ENCODE assay signal across 10 mouse cellular contexts in the genomic region with DNA sequence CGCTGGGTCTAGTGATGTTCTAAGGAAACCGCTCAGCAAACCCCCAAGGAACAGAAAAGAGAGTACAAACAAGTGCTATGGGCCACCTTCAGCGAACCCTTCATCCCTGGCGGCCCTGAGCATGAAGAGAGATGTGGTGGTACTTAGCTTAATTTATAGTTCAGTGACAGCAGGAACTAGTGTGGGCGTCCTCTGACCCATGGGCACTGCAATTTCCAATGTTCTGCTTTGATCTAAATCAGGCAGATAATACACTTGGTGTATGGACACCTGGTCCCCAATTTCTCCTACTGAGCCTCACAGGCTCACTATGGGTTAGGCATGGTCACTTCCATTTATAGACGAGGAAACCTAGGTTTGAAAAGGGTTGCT. TPM values are rescaled to one million over a fixed set of nuclear protein-coding genes. Genes with fewer than 3 reads are reported as not detected.
DNase-seq lines count a peak whose midpoint lies in the region; ATAC-seq and TF ChIP-seq lines count a peak whose summit lies in the region.
"Had no signal": no experiment of that assay in that cellular context is flagged by ENCODE, and none has a peak within 500 bp of the region (broad histone marks: within the 10 kb centered on the region; RNA-seq: fewer than 3 reads in every experiment).

No protein-coding gene starts in this region.

- peaks cover 8% of the 10 kb centered on the region; the same call in 1 of the 2 replicates for H3K27me3 ChIP-seq in ES-Bruce4 (ENCODE audit: control insufficient read depth, insufficient read depth, low read length, poor library complexity, severe bottlenecking)
- peaks cover 14% of the 10 kb centered on the region for H3K27me3 ChIP-seq in hindbrain, embryonic 11.5 days (ENCODE audit: control insufficient read depth, insufficient read depth, low read length)

- ATAC-seq in hindbrain, embryonic 11.5 days (ENCODE audit: low FRiP score) = no peak; the same call in 1 of the 2 replicates
- ATAC-seq in CD4-positive, CD25-positive, alpha-beta regulatory T cell, adult 4 months = no peak

- WGBS in hindbrain, embryonic 11.5 days = 14% methylated on average over 6 of the region's 6 CpGs

- TF ChIP-seq POLR2A in ES-Bruce4 (IDR thresholded peaks at IDR 0.05; ENCODE audit: insufficient read depth, low read length) = no peak

- peak overlapping the region; percentile 66 for H3K4me3 ChIP-seq in gastrocnemius, adult 2 months
- H3K4me3 ChIP-seq in ES-Bruce4 (ENCODE audit: low read depth, low read length) = peak overlapping the region; percentile 46
- H3K4me3 ChIP-seq in hindbrain, embryonic 11.5 days (ENCODE audit: low read depth, low read length) = peak overlapping the region; percentile 49
- H3K4me3 ChIP-seq: megakaryocyte, embryonic 14.5 days had no signal

- H3K9me3 ChIP-seq in ES-Bruce4 (replicated peaks; ENCODE audit: control insufficient read depth, insufficient read depth, low read length, poor library complexity, severe bottlenecking) = 0 out of 2 replicates have a peak, but pooled peaks cover 7% of the 10 kb centered on the region
- H3K9me3 ChIP-seq in hindbrain, embryonic 11.5 days (ENCODE audit: control insufficient read depth, low read length) = no peaks in the 10 kb centered on the region

- no peak for TF ChIP-seq EP300 in ES-Bruce4 (IDR thresholded peaks at IDR 0.05; ENCODE audit: insufficient read depth, low read depth, low read length)

- no peaks in the 10 kb centered on the region for H3K36me3 ChIP-seq in ES-Bruce4 (ENCODE audit: control insufficient read depth, insufficient read depth, low read length, poor library complexity, severe bottlenecking)
- H3K36me3 ChIP-seq in hindbrain, embryonic 11.5 days (ENCODE audit: control insufficient read depth, insufficient read depth, low read length) = no peaks in the 10 kb centered on the region

- H3K4me2 ChIP-seq in hindbrain, embryonic 11.5 days (replicated peaks; ENCODE audit: low read depth, low read length) = peak overlapping the region; percentile 99

- DNase-seq in gastrocnemius, adult 2 months = no peak
- no peak for DNase-seq in gastrocnemius, postnatal 4 days (ENCODE audit: low spot score in 2 of 2)
- no peak for DNase-seq in hindbrain, embryonic 11.5 days (ENCODE audit: low spot score)
- DNase-seq in mesoderm, embryonic 11.5 days (ENCODE audit: low read depth, low spot score) = peak; percentile 34
- no peak for DNase-seq in Muller cell, postnatal 12 days (ENCODE audit: inconsistent ontology term)
- DNase-seq in left cerebral cortex, postnatal 25 days (ENCODE audit: low spot score in 2 of 2) = no peak
- DNase-seq: thymus, adult 18-20 months had no signal

- no peaks in the 10 kb centered on the region for H3K4me1 ChIP-seq in ES-Bruce4 (ENCODE audit: control insufficient read depth, insufficient read depth, low read length)
- H3K4me1 ChIP-seq in hindbrain, embryonic 11.5 days (replicated peaks; ENCODE audit: control insufficient read depth, insufficient read depth, low read length) = no peaks in the 10 kb centered on the region
- H3K4me1 ChIP-seq: megakaryocyte, embryonic 14.5 days had no signal

- intact Hi-C loops in gastrocnemius, adult 2 months (cut with DNase I) = no loop called here
- intact Hi-C loops in left cerebral cortex, postnatal 25 days (cut with DNase I) = no loop called here

- peak overlapping the region; percentile 49; the same call in 1 of the 2 replicates for H3K9ac ChIP-seq in ES-Bruce4 (ENCODE audit: low read depth, poor library complexity, severe bottlenecking)
- peak overlapping the region; percentile 53 for H3K9ac ChIP-seq in hindbrain, embryonic 11.5 days (ENCODE audit: low read depth, low read length)

- no peak for TF ChIP-seq CTCF in gastrocnemius, adult 2 months (IDR thresholded peaks at IDR 0.05)
- no peak for TF ChIP-seq CTCF in ES-Bruce4 (IDR thresholded peaks at IDR 0.05; ENCODE audit: low read depth, low read length)

- no peak overlapping the region for H3K27ac ChIP-seq in gastrocnemius, adult 2 months
- no peak overlapping the region for H3K27ac ChIP-seq in ES-Bruce4 (ENCODE audit: insufficient read depth, low read length)
- no peak overlapping the region for H3K27ac ChIP-seq in hindbrain, embryonic 11.5 days (ENCODE audit: low read depth, low read length)

RNA-seq across cellular contexts. Expression of a gene that starts 0.3 kb away (rescaled TPM):
- under 1 TPM; 0.13 to 0.45 TPM for total RNA-seq in gastrocnemius, adult 2 months (2021)
- 1 to 10 TPM; 2.8 to 3.1 TPM for total RNA-seq in gastrocnemius, postnatal 4 days (2021)
- not detected in 2 replicates for polyA plus RNA-seq in ES-Bruce4 (2011; ENCODE audit: insufficient read depth, insufficient read length, low read depth, missing spikeins)
- polyA plus RNA-seq in hindbrain, embryonic 11.5 days (2014; fragmentation: Nextera tagmentation; extraction: Ambion mirVana) = 0.14 and 0.35 TPM in 2 replicates
- total RNA-seq in left cerebral cortex, postnatal 25 days (2021) = 1 to 10 TPM; 1.6 to 2.4 TPM
- not detected for polyA plus RNA-seq in CD4-positive, CD25-positive, alpha-beta regulatory T cell, adult 4 months (2017; shearing (Covaris generic))
